Mouse (Mus musculus) forebrain, embryonic 11.5 days (tissue): Measurements from ENCODE around the gene Nrp1. TPM values are rescaled to one million over a fixed set of nuclear protein-coding genes. Genes with fewer than 3 reads are reported as not detected.

ENCODE experiments used
- ATAC-seq: fragments of 200-750 bp; cut with Nextera tagmentation; replicated peaks from 2 replicates; pipeline ENCODE4 v1.8.0; 2017; ENCODE audit warnings: moderate TSS enrichment; ENCODE audit not compliant: low FRiP score
- DNase-seq: peaks from one replicate; pipeline ENCODE4 v3.0.0-alpha.2; 2017; ENCODE audit warnings: low spot score
- H3K27ac ChIP-seq: fragments of 300-500 bp; sonication (generic); 2 replicates; pipeline ENCODE4 v1.5.1; 2014; ENCODE audit warnings: low read depth, low read length
- H3K27me3 ChIP-seq: fragments of 300-500 bp; sonication (generic); 2 replicates; pipeline ENCODE4 v1.6.1; 2014; ENCODE audit warnings: mild to moderate bottlenecking, low read length, mixed read lengths; ENCODE audit not compliant: control insufficient read depth, insufficient read depth
- H3K36me3 ChIP-seq: fragments of 300-500 bp; sonication (generic); 2 replicates; pipeline ENCODE4 v1.6.1; 2014; ENCODE audit warnings: mild to moderate bottlenecking, low read length, moderate library complexity, mixed read lengths; ENCODE audit not compliant: control insufficient read depth, insufficient read depth
- H3K4me1 ChIP-seq: fragments of 300-500 bp; sonication (generic); replicated peaks from 2 replicates; pipeline ENCODE4 v1.6.1; 2014; ENCODE audit warnings: low read length, mixed read lengths; ENCODE audit not compliant: control insufficient read depth, insufficient read depth
- H3K4me2 ChIP-seq: fragments of 300-500 bp; sonication (generic); 2 replicates; pipeline ENCODE4 v1.6.1; 2014; ENCODE audit warnings: low read depth, mild to moderate bottlenecking, low read length, moderate library complexity, mixed read lengths; ENCODE audit not compliant: severe bottlenecking
- H3K4me3 ChIP-seq: fragments of 300-500 bp; sonication (generic); 2 replicates; pipeline ENCODE4 v1.5.1; 2014; ENCODE audit warnings: low read depth, low read length
- H3K9ac ChIP-seq: fragments of 300-500 bp; sonication (generic); 2 replicates; pipeline ENCODE4 v1.6.1; 2014; ENCODE audit warnings: low read length
- H3K9me3 ChIP-seq: fragments of 300-500 bp; sonication (generic); 2 replicates; pipeline ENCODE4 v1.6.1; 2016; ENCODE audit warnings: low read length, mixed read lengths; ENCODE audit not compliant: control insufficient read depth
- WGBS: fragments of 180-500 bp; shearing (Covaris S2); extraction: QIAGEN DNeasy Blood & Tissue Kit; methylation state at CpG from one replicate; pipeline ENCODE4 v1.1.7; 2014; 5-methylcytosine and 5-hydroxymethylcytosine counted together
- polyA plus RNA-seq: library from polyadenylated mRNA; unstranded; fragments of >200 nt; fragmentation: Nextera tagmentation; extraction: Ambion mirVana; gene quantifications from 2 replicates; pipeline ENCODE4 v1.2.1, GENCODE M21; 2014

Gene Nrp1
- polyA plus RNA-seq, 1 experiment from 2014 or later: 28.3 TPM

DNA sequence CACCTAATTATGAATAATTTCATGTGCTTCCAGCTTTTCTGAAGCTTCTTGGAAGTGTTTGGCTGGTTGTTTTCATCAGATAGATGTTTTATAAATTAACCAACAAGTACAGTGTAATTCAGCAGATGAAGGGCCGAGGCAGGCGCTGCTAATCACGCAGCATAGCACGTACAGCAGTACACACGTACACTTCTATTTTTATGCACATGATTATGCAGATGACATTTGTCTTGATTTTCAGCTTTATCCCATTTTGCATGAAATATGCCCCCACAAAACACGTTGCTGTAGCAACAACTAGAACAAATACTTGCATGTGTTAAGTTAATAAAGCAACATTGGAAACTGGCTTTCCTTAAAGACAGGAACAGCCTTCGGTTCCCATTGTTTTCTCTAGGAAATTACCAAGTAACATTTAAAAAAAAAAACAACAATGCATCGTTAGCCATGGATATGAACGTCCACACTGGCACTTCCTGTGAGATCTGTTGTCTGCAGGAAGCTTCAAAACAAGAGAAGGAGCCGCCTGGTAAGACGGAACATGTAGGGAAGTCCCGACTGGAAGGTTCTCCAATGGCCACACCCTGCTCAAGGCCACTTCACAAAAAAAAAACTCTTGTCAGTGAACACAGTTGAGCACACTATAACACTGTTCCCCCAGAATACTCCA lies 78.9 kb downstream of the Nrp1 start:
- ATAC-seq (no peak), DNase-seq (no peak)
- WGBS: 81% methylated on average over 12 of the region's 12 CpGs
- Histone ChIP-seq H3K27me3 (no peaks in the 10 kb centered on the region), H3K36me3 (no peaks in the 10 kb centered on the region), H3K9me3 (no peaks in the 10 kb centered on the region), H3K4me1 (no peaks in the 10 kb centered on the region), H3K9ac (no peak overlapping the region), H3K4me3 (no peak overlapping the region), H3K27ac (no peak overlapping the region), H3K4me2 (no peak overlapping the region)

DNA sequence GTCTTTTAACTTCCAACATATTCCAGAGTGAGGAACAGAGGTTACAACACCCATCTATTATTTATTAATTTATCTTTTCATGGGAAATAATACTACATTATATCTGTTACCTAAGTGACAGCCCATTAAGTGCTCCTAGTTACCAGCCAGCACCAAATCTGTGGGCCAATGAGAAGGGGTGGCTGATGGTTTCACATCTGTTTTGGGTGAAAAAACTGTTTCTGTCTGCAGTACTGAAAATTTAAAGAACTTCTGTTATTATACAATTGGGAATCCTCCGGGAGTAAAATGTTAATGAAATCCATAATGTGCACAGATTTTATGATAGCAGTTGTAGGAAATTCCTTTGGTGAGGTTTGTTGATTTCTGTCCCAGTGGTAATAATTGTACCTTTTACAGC lies 83.0 kb downstream of the Nrp1 start:
- WGBS: 81% methylated on average over 1 of the region's 1 CpGs
- Histone ChIP-seq H3K9ac (no peak overlapping the region), H3K4me3 (no peak overlapping the region), H3K27ac (no peak overlapping the region), H3K9me3 (no peaks in the 10 kb centered on the region), H3K4me1 (no peaks in the 10 kb centered on the region), H3K27me3 (no peaks in the 10 kb centered on the region), H3K36me3 (no peaks in the 10 kb centered on the region; the same call in 1 of the 2 replicates), H3K4me2 (no peak overlapping the region)
- no peak for DNase-seq
- ATAC-seq: no peak

DNA sequence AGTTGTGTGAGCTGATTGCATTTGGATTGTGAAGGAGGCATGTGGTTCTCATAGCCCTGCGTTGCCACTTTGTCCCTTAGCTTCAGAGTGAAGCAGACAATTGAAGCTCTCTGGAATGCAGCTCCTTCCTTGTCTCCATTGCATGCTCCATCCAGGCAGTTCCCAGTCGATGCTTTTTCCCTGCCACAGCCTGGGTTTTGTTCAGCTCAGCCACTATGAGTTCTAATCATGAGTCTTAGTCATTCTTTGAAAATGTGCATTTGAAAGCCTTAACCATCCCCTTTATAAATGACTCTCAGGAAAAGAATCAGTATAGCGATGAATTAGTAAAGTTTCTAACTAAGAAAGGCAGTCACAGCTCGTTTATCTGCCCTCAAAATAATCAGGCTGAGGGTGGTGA lies 87.2 kb downstream of the Nrp1 start:
- Histone ChIP-seq H3K9me3 (no peaks in the 10 kb centered on the region), H3K36me3 (no peaks in the 10 kb centered on the region; the same call in 1 of the 2 replicates), H3K27me3 (no peaks in the 10 kb centered on the region), H3K4me1 (no peaks in the 10 kb centered on the region), H3K4me3 (no peak overlapping the region), H3K4me2 (no peak overlapping the region), H3K27ac (no peak overlapping the region), H3K9ac (no peak overlapping the region)
- ATAC-seq (no peak), DNase-seq (no peak)
- WGBS: 28% methylated on average over 4 of the region's 4 CpGs

DNA sequence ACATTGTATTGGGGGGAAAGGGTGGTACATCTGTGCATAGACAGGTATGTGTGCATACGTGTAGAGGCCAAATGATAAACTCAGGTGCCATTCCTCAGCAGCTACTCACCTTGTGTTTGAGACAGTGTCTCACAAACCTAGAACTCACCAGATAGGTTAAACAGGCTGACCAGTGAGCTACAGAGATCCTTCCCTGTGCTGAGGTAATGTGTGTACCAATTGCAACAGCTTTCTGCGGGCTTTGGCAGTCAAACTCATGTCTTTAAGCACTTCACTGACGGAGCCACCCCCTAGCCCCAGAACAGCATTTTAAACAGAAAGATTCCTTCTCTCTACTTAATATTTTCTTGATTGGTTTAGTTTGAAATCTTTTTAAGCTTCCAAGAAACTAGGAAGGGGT lies 88.2 kb downstream of the Nrp1 start:
- Histone ChIP-seq H3K36me3 (no peaks in the 10 kb centered on the region; the same call in 1 of the 2 replicates), H3K4me3 (no peak overlapping the region), H3K9ac (no peak overlapping the region), H3K4me1 (no peaks in the 10 kb centered on the region), H3K27ac (no peak overlapping the region), H3K27me3 (no peaks in the 10 kb centered on the region), H3K4me2 (no peak overlapping the region), H3K9me3 (no peaks in the 10 kb centered on the region)
- ATAC-seq (no peak), DNase-seq (no peak)
- WGBS: 95% methylated on average over 3 of the region's 3 CpGs

DNA sequence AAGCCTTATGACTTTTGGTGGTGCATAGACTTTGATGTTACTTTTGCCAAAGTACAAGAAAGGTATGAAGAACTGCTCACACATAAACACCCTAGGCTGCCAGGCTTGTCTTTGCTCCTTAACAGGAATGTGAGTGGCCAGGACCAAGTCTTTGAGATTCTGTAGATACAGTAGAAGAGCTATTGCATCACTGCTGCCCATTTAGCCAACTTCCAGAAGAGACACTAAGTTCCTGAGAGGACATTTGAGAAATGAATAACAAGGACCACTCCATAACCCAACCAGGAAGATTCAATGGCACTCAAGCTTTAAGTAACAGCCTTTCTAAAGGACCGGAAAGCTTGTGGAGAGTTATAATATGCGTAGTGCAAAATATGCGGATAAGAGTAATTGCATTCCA lies 88.9 kb downstream of the Nrp1 start:
- DNase-seq: no peak
- no peak for ATAC-seq
- Histone ChIP-seq H3K36me3 (no peaks in the 10 kb centered on the region; the same call in 1 of the 2 replicates), H3K27me3 (no peaks in the 10 kb centered on the region), H3K4me2 (no peak overlapping the region), H3K4me3 (no peak overlapping the region), H3K4me1 (no peaks in the 10 kb centered on the region), H3K9me3 (no peaks in the 10 kb centered on the region), H3K27ac (no peak overlapping the region), H3K9ac (no peak overlapping the region)
- 96% methylated on average over 3 of the region's 3 CpGs for WGBS

DNA sequence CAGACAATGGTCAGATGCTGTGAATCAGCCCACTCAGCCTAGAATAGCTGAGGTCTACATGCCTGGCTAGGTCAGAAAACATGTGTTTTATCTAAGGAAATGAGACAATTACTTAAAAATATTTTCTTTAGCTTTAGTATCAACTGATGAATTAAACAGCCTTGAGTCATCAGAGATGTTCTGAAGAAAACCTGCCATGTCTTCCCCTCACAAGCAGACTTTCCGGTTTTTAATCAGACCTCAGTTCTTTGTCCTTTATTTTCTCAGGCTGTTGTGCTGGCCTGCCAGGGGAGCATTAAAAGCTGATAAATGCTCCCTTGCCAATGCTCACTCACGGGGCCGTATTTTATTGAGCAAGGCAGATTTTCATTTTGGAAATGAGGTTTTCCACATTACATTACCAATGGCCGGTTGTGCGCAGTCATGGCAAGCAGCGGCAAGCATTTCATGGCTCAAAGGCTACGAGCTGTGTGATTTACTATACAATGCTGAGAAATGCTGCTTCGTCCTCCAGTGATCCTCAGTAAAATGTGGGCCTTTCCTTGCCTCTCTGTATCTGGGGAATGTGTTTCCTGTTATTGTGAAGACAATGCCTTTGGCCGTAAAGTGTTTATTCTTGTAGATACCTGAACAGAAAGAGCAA lies 92.1 kb downstream of the Nrp1 start:
- no peak overlapping the region for H3K4me3 ChIP-seq
- no peaks in the 10 kb centered on the region for H3K4me1 ChIP-seq
- 58% methylated on average over 9 of the region's 9 CpGs for WGBS
- H3K9ac ChIP-seq: no peak overlapping the region
- no peaks in the 10 kb centered on the region for H3K27me3 ChIP-seq
- H3K36me3 ChIP-seq: no peaks in the 10 kb centered on the region
- no peaks in the 10 kb centered on the region for H3K9me3 ChIP-seq
- ATAC-seq (no peak), DNase-seq (no peak)
- H3K27ac ChIP-seq: no peak overlapping the region
- H3K4me2 ChIP-seq: no peak overlapping the region

DNA sequence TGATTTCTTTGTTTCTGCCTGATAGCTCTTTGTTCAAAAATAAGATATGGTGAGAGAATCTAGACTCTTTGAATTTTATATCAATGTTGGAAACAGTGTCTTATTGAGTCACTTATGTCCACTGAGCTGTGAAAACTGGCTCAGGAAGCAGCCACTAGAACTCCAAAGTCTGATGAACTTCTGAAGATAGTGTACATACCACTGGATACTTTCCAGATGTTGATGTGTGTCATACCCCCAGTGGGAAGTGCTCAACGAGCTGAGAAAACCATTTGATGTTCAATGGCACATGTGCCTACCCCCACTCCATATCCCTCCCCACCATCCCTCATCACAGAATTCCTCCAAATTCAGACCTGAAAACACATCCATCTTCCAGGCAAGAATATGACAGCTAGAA lies 92.7 kb downstream of the Nrp1 start:
- WGBS: 57% methylated on average over 1 of the region's 1 CpGs

DNA sequence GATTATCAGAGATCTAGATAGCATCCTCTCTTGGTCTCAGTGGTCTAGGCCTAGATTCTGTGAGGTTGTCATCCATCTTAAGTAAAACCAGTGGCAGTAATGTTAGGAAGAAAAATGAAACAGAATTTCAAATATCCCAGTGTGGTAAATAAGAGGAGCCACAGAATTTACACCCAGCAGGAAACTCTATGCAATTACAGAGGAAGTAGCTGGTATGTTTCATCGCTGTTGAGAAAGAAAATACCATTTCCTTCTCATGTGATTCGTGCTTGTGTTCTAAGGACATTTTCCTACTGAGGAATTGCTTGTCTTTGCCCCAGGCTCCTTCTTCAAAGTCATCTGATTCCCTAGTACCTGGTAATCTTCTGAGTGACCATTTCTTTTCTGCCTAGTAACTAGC lies 95.1 kb downstream of the Nrp1 start:
- no peak overlapping the region for H3K27ac ChIP-seq
- DNase-seq: no peak
- H3K9me3 ChIP-seq: no peaks in the 10 kb centered on the region
- 71% methylated on average over 2 of the region's 2 CpGs for WGBS
- no peaks in the 10 kb centered on the region for H3K4me1 ChIP-seq
- no peak overlapping the region for H3K4me3 ChIP-seq
- no peaks in the 10 kb centered on the region for H3K36me3 ChIP-seq
- ATAC-seq: no peak
- no peaks in the 10 kb centered on the region for H3K27me3 ChIP-seq
- H3K4me2 ChIP-seq: no peak overlapping the region
- H3K9ac ChIP-seq: no peak overlapping the region

More for the DNA sequence above, 92.7 kb downstream of the Nrp1 start:
- no peak overlapping the region for H3K4me2 ChIP-seq
- no peak overlapping the region for H3K9ac ChIP-seq
- no peaks in the 10 kb centered on the region for H3K9me3 ChIP-seq
- ATAC-seq (no peak), DNase-seq (no peak)
- no peak overlapping the region for H3K27ac ChIP-seq
- no peaks in the 10 kb centered on the region for H3K36me3 ChIP-seq
- no peak overlapping the region for H3K4me3 ChIP-seq
- H3K27me3 ChIP-seq: no peaks in the 10 kb centered on the region
- H3K4me1 ChIP-seq: no peaks in the 10 kb centered on the region

DNA sequence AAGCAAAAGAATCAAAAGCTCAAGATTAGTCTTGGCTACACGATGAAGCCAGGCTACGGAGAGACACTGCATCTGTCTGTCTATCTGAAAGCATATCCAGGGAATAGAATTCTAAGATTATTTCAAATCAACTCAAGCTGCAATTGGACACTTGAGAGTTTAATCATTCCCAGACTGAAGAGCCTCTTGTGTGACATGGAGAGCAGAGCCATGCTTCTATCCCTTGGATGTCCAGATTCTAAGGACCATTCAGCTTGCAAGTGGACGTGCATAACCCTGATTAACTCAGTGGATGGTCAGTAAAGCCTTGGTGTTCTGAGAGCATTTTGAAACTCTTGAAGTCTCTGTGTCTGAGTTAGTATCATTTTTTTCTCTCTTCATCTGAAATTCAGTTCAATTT lies 95.6 kb downstream of the Nrp1 start:
- H3K27me3 ChIP-seq: no peaks in the 10 kb centered on the region
- DNase-seq: no peak
- H3K9ac ChIP-seq: no peak overlapping the region
- H3K4me3 ChIP-seq: no peak overlapping the region
- H3K27ac ChIP-seq: no peak overlapping the region
- 77% methylated on average over 3 of the region's 3 CpGs for WGBS
- no peaks in the 10 kb centered on the region for H3K9me3 ChIP-seq
- no peaks in the 10 kb centered on the region for H3K36me3 ChIP-seq
- no peaks in the 10 kb centered on the region for H3K4me1 ChIP-seq
- no peak for ATAC-seq
- no peak overlapping the region for H3K4me2 ChIP-seq
